Mouse (Mus musculus): ENCODE measurements around the gene Hnrnpf. TPM values are rescaled to one million over a fixed set of nuclear protein-coding genes. Genes with fewer than 3 reads are reported as not detected.
A peak's percentile ranks its signal among the peaks of the same experiment; 100 is the strongest.
"Not testable (repeated sequence)": the region's sequence is repeated elsewhere in the genome, so short reads cannot be mapped to it uniquely, and the experiment has no call there.

Hnrnpf gene
- 100 to 1,000 TPM in 25 of 26 experiments, 10 to 100 TPM in 1; 89.6 to 241 (median 173) TPM for total RNA-seq (2018; cell fraction: chromatin; rRNA removed)
- total RNA-seq (2018; cell fraction: cytosol; rRNA removed), result 100 to 1,000 TPM; 364 to 516 (median 421) TPM
- total RNA-seq (2018; cell fraction: nucleus; rRNA removed), result 100 to 1,000 TPM; 174 to 339 (median 272) TPM
- 406 to 706 TPM (median 525 TPM) in 3 replicates for polyA plus RNA-seq (2018)

DNA sequence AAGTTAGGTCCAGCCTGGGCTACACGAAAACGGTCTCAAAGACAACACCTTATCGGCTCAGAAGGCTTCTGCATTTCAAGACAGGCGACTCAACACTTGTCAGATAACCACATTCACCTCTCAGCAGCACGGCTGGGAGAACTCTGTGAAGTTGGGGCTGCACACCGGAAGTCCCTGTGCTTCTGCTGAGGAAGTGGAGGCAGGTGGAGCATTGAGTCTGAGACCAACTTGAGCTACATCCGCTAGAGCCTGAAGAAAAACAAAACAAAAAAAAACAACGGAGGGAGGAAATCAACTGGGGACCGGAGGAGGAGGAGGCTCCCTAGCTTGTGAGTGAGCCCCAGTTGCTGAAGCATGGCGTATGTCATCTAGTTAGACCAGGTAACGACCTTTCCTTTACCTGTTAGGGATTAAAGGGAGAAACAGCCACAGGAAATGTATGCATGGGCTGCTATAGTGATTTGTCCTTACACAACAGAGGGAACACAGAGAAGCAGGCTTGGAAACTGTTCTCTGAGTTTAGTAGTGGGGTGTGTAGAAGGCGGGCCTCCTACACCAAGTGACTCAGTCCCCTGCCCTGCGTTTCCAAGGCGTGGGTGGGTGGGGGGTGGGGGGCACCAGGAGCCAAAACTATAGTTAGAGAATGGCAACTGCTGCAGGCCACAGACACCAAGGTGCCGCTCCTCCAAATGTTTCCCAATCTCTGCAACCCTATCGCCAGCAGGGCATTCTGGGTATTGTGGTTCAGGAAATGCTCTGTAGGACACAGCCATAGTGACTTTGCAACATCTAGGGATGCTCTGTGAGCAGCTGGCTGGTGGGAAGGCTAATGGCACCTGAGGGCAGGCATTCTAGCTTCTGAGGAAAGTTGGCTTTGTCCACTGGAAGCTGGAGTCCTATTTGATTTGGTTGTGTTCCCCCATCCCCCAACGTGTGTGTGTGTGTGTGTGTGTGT lies at the start of gene Hnrnpf:
Gene Hnrnpf, plus strand, starts transcription at position 199 of the 955 bp plus-strand sequence.
- Histone ChIP-seq H3K36me3 (ENCODE audit: inconsistent target) (no peaks in the 10 kb centered on the region), H3K79me2 (ENCODE audit: inconsistent target) (no peaks in the 10 kb centered on the region), H3K27ac (peak within 1 kb of the TSS; percentile 12), H3K4me3 (ENCODE audit: inconsistent target) (no peak within 1 kb of the TSS)
- WGBS (ENCODE audit: missing documents), result 21% methylated on average over 17 of the region's 17 CpGs

DNA sequence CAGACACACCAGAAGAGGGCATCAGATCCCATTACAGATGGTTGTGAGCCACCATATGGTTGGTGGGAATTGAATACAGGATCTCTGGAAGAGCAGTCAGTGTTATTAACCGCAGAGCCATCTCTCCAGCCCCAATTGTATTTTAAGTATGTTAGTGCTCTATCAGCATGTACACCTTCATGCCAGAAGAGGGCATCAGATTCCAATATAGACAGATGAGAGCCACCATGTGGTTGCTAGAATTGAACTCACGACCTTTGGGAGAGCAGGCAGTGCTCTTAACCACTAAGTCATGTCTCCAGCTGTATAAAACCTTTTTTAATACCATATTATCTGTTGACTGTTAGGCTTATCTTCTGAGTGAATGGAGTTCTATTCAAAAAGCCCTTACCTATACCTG lies 48.4 kb upstream of the Hnrnpf start:
- H3K27ac ChIP-seq, result no peak overlapping the region
- H3K4me3 ChIP-seq (ENCODE audit: inconsistent target), result no peak overlapping the region
- no peaks in the 10 kb centered on the region for H3K36me3 ChIP-seq (ENCODE audit: inconsistent target)
- 39% methylated on average over 2 of the region's 2 CpGs for WGBS (ENCODE audit: missing documents)
- H3K79me2 ChIP-seq (ENCODE audit: inconsistent target), result no peaks in the 10 kb centered on the region

DNA sequence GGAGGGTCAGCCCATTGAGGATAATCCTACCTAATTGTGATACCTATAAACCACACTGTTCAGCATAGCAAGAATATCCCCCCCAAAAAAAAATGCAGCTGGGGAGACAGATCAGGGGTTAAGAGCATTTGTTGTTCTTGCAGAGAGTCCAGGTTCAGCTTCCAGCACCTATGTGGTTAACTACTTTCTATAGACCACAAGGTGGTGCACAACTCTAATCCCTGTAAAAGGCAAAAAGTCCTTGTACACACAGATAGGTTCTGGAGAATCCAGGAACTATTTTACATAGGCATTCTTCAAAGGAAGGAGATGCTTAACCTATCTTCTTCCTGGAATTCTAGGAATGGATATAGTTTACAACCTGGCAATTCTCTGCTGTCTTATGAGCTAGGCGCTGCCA lies 42.1 kb upstream of the Hnrnpf start:
- H3K36me3 ChIP-seq (ENCODE audit: inconsistent target), result no peaks in the 10 kb centered on the region
- no peaks in the 10 kb centered on the region for H3K79me2 ChIP-seq (ENCODE audit: inconsistent target)
- no peak overlapping the region for H3K27ac ChIP-seq
- no peak overlapping the region for H3K4me3 ChIP-seq (ENCODE audit: inconsistent target)
- 93% methylated on average over 1 of the region's 1 CpGs for WGBS (ENCODE audit: missing documents)

DNA sequence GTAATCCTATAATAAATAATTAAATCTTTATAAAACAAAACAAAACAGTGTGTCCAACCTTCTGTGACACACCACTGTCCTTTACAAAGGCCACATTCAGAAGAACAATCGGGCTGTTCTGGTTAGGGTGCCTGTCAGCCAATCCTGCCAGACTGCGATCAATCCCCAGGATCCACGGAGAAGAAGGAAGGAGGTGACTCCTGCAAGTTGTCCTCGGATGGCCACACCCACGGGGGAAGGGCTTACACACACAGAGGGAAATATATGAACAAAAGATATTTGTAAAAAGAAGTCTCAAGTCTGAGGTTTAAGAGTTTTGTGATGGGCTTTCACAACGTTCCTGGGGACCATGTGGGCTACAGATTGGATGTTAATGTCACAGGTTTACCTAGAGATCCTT lies 38.3 kb upstream of the Hnrnpf start, which contains the start of gene Zfp239:
Gene Zfp239, plus strand, starts transcription at position 253 of the 400 bp plus-strand sequence.
- no peaks in the 10 kb centered on the region for H3K79me2 ChIP-seq (ENCODE audit: inconsistent target)
- 88% methylated on average over 6 of the region's 6 CpGs for whole genome bisulfite sequencing (ENCODE audit: missing documents)
- peak within 1 kb of the TSS; percentile 47 for H3K4me3 ChIP-seq (ENCODE audit: inconsistent target)
- no peaks in the 10 kb centered on the region for H3K36me3 ChIP-seq (ENCODE audit: inconsistent target)
- H3K27ac ChIP-seq, result no peak within 1 kb of the TSS

DNA sequence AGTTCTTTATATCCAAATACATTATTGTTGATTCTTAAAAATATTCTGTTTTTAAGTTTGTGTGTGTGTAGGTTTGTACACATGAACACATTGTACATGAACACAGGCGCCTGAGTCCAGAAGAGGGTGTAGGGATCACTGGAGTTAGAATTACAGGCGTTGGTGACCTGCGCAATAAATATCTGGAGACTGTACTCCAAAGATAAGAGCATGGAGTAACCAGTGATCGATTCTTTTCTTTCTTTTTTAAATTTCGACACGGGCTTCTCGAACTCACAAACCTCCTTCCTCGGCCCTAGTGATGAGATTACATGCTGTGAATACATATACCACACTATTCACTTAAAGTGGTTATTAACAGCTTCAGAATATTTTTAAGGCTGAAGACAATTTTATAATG lies 37.7 kb upstream of the Hnrnpf start:
- WGBS (ENCODE audit: missing documents), result 69% methylated on average over 8 of the region's 8 CpGs
- peak overlapping the region; percentile 47 for H3K4me3 ChIP-seq (ENCODE audit: inconsistent target)
- H3K79me2 ChIP-seq (ENCODE audit: inconsistent target), result no peaks in the 10 kb centered on the region
- H3K36me3 ChIP-seq (ENCODE audit: inconsistent target), result no peaks in the 10 kb centered on the region
- H3K27ac ChIP-seq, result no peak overlapping the region

DNA sequence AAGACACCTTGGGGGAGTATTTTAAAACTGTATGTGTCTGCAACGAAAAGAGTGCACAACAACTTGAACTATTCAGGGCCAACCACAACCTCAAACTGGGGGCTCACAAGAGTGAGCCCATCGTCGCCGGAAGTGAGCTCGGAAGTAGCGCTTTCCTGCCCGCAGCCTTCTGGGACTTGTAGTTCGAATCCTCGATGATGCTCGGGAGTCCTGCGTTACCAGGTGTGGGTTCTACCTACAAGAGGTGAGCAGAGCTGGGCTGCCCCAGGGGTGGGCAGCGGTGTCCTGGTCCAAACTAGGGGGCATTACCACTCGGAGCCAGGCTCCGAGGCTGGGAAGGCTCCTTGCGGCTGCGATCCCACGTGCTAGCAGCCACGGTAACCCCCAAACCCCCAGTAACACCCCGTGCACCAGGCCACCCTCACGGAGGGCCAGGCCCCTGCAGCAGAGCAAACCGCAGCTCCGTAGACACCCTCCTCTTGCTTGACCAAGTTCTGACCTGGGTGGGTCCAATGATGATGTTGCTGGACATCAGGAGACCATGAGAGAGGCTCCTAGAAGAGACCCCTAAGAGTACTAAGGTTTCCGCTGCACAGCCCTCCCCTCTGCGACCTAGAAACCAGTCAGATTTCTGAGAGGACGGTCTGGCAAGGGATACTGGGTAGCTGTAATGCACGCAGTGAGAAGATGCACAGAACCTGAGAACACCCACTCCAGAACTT lies 37.1 kb upstream of the Hnrnpf start:
- Histone ChIP-seq H3K79me2 (ENCODE audit: inconsistent target) (no peaks in the 10 kb centered on the region), H3K27ac (no peak overlapping the region), H3K4me3 (ENCODE audit: inconsistent target) (peak overlapping the region; percentile 47), H3K36me3 (ENCODE audit: inconsistent target) (no peaks in the 10 kb centered on the region)
- 2% methylated on average over 26 of the region's 26 CpGs for WGBS (ENCODE audit: missing documents)

DNA sequence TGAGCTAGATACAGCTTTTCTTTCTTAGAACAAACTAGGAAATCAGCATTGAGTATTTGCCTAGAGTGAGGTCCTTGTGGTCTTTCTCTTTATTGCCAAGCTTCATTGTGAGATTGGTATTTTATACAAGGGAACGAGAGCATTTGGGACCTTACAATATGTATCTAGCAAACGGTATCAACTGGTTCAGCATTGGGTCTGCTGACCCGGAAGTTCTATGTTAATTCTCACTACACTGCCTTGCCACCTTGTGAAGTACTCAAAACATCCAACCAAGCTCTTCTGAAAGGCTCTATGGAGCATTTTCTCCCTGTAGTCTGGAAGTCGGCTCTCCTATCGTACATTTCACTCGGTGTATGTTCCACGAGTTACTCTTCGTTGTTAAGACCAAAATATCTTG lies 36.4 kb upstream of the Hnrnpf start:
- H3K79me2 ChIP-seq (ENCODE audit: inconsistent target), result no peaks in the 10 kb centered on the region
- H3K27ac ChIP-seq, result no peak overlapping the region
- no peaks in the 10 kb centered on the region for H3K36me3 ChIP-seq (ENCODE audit: inconsistent target)
- H3K4me3 ChIP-seq (ENCODE audit: inconsistent target), result no peak overlapping the region
- WGBS (ENCODE audit: missing documents), result 97% methylated on average over 8 of the region's 8 CpGs

DNA sequence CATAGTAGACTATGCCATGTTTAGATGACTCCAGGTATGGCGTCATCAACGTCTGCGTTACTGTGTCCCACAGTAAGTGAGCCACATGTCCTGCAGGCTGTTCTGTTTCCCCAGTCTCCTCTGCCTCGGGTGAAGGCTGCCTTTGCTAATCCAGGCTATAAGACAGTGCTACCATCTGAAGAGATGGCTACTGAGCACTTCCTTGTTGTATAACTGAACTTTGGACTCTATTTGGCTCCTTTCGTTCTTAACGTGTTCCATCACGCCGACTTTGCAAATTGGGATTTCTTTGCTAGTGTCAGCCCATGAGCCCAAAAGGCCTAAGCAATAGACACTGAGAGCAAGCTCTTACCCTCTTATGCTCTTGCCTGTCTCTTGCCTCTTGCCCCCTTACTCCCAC lies 31.9 kb upstream of the Hnrnpf start:
- 95% methylated on average over 8 of the region's 8 CpGs for WGBS (ENCODE audit: missing documents)
- no peak overlapping the region for H3K4me3 ChIP-seq (ENCODE audit: inconsistent target)
- H3K36me3 ChIP-seq (ENCODE audit: inconsistent target), result no peaks in the 10 kb centered on the region
- no peak overlapping the region for H3K27ac ChIP-seq
- no peaks in the 10 kb centered on the region for H3K79me2 ChIP-seq (ENCODE audit: inconsistent target)

DNA sequence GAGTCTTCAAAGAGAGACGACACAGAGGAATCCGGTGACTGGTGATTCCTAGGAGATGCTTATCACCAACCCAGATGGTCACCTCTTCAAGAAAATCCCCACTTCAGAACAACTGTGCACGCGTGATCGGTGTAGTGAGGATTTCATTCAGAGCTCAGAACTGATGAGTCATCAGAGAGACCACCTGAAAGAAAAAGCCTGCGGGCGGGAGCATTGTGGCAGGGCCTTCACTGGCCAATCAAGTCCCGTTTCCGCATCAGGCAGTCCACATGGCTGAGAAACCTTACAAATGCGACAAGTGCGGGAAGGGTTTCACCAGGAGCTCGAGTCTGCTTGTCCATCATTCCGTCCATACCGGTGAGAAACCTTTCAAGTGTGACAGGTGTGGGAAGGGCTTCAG lies 29.1 kb upstream of the Hnrnpf start:
- 91% methylated on average over 14 of the region's 14 CpGs for WGBS (ENCODE audit: missing documents)
- Histone ChIP-seq H3K36me3 (ENCODE audit: inconsistent target) (no peaks in the 10 kb centered on the region), H3K79me2 (ENCODE audit: inconsistent target) (no peaks in the 10 kb centered on the region), H3K4me3 (ENCODE audit: inconsistent target) (no peak overlapping the region), H3K27ac (no peak overlapping the region)

DNA sequence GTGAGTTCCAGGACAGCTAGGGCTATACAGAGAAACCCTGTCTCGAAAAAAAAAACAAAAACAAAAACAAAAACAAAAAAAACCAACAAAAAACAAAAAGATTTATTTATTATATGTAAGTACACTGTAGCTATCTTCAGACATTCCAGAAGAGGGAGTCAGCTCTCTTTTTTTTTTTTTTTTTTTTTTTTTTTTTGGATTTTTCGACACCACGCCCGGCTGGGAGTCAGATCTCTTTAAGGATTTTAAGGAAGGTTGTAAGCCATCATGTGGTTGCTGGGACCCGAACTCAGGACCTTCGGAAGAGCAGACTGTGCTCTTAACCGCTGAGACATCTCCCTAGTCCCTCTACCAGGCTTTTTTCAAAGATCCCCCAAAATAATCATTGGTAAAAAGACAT lies 26.7 kb upstream of the Hnrnpf start:
- not testable (repeated sequence) for H3K4me3 ChIP-seq (ENCODE audit: inconsistent target); H3K36me3 ChIP-seq (ENCODE audit: inconsistent target); H3K27ac ChIP-seq; H3K79me2 ChIP-seq (ENCODE audit: inconsistent target)
- WGBS (ENCODE audit: missing documents), result 97% methylated on average over 4 of the region's 7 CpGs

DNA sequence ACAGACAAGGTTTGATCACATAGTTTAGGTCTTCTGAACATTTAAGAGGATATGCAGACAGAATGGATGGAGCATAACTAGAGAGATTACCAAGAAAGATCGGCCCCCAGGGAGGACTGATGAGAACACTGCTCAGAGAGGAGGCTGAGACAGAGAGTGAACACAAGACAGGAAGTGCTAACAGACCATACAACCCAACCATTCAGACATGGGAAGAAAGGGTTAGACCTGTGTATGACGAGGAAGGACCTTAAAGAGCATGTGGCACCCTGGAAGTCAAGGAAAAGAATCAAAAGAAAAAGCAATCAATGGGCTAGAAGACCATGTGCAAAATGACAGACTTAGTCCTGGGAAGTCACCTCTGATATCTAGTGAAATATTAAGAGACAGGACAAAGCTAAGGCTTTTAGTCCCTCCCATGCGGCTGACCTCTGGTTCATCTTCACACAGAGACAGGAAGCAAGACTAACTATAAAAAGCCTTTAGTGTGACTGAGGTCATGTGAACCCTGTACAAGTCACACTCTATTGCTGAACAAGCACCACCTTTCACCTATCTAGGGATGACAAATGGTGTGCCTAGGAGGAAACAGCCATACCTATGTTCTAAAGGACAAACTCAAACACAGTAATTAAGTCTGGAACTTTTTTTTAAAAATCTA lies 25.4 kb upstream of the Hnrnpf start:
- Histone ChIP-seq H3K79me2 (ENCODE audit: inconsistent target) (no peaks in the 10 kb centered on the region), H3K4me3 (ENCODE audit: inconsistent target) (no peak overlapping the region), H3K27ac (peak overlapping the region; percentile 1; the same call in 1 of the 2 replicates), H3K36me3 (ENCODE audit: inconsistent target) (no peaks in the 10 kb centered on the region)
- 74% methylated on average over 3 of the region's 3 CpGs for WGBS (ENCODE audit: missing documents)

DNA sequence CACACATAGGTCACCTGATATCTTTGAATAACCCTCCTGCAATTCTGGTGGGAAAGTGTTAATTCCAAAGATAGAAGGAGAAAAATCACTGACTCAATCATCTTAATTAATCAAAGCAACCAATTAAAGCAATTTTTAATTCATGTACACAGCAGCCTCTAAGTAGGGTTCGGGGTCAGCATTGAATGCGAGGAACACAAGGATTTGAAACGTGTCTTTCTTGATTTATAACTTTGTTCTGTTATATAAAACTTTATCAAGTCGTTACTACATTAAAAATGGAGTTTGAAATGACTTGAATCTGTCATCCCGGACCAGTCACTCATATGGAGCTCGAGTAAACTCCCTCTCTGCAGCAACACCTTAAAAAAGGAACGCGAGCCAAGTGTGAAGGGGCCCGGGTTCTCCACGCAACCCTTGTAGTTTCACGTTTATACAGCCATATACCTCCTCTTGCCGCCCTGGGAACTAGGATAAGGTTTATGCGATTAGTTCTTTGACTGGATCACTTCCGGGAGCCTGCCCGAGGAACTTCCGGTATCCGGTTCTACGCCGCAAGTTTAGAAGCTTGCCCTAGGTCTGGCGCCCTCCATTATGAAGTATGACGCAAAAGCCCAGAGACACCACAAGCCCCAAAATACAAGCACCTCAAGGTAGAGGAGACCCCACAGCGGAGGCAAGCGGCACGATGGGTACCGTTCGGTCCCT lies 21.3 kb upstream of the Hnrnpf start:
- no peaks in the 10 kb centered on the region for H3K79me2 ChIP-seq (ENCODE audit: inconsistent target)
- H3K36me3 ChIP-seq (ENCODE audit: inconsistent target), result no peaks in the 10 kb centered on the region
- peak overlapping the region; percentile 55 for H3K4me3 ChIP-seq (ENCODE audit: inconsistent target)
- 7% methylated on average over 26 of the region's 26 CpGs for WGBS (ENCODE audit: missing documents)
- H3K27ac ChIP-seq, result peak overlapping the region; percentile 78

DNA sequence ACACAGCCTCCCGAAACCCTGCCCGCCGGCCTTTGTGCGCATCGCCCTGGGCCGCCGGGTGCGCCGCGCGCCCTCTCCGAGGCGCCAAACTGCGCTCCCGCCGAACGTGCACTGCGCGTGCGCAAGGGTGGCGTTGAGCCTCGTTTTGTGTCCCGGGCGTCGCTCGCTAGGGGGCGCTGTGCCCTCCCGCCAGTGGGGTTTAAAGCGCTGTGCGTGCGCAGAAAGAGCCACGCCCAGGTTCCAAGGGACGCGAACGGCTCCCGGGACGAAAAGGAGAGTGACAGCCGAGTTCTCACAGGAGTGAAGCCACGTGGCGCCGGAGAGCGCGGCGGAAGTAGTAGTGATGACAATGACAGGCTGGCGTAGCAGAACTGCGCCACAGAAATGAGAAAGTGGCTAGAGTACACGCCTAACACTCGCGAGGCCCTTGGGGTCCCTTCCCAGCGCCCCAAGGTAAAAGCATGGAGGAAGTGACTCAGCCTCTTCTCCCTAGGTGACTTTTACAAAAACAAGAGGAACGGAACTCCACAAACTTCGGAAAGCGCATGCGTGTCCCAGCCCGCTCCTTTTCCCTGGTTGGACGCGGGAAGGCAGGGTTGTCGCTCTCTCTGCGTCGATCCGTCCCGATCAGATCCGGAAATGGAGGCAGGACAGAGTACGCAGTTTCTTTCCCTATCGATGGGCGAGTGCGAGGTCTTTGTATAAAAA lies 20.6 kb upstream of the Hnrnpf start:
- H3K36me3 ChIP-seq (ENCODE audit: inconsistent target), result no peaks in the 10 kb centered on the region
- 1% methylated on average over 65 of the region's 67 CpGs for WGBS (ENCODE audit: missing documents)
- H3K27ac ChIP-seq, result peak overlapping the region; percentile 93
- H3K79me2 ChIP-seq (ENCODE audit: inconsistent target), result no peaks in the 10 kb centered on the region
- H3K4me3 ChIP-seq (ENCODE audit: inconsistent target), result peak overlapping the region; percentile 60

Data from macrophage (primary cell).